Mouse (Mus musculus) 416B (cell line): ENCODE data around the gene Spa17.

Experiments used
- DNase-seq: peaks from one replicate; pipeline ENCODE4 v3.0.0; 2011; ENCODE audit warnings: low read depth

Gene Spa17

GRCm38 (mm10) chr9:37613182-37613910 is at the start of gene Spa17:
Spa17 (minus strand) TSS chr9:37613722.
- DNase-seq: peak; percentile 97

DNA sequence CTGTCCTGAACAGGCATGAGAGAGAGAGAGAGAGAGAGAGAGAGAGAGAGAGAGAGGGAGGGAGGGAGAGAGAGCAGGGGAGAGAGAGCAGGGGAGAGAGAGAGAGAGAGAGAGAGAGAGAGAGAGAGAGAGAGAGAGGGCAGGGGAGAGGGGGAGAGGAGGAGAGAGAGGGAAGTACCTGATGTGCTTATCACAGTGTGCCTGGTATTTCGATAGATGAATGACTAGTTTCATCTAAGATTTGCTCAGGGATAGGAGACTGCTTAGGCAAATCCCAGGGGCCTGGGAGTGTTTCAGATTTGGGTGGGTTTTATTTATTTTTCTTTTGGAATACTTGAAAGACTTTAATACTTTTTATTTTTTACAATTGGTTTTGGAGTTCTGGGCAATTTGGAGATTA is 49.7 kb upstream of the Spa17 start:
- DNase-seq: no peak

DNA sequence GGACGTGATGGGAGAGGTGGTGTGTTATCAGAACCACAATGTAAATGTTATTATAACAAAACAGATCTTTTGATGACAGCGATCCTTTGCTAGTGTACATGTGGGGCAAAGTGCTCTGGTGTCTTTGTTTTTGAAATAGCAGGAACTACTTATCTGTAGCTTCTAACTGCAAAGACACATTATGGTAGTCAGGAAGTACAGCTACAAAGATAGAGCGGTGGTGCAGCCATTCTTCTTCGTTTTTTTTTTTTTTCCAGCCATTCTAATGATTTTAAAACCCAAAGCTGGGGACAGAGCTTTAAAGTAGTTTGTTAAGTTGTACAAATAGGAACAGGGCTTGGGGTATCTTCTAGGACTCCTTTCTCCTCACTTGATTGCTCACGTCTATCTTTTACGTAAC is 45.9 kb upstream of the Spa17 start:
- DNase-seq: no peak

- peak; percentile 92 for DNase-seq
Measured at GRCm38 (mm10) chr9:37656931-37657481, 43.5 kb upstream of the Spa17 start, which contains the start of gene Tbrg1. Tbrg1 (minus strand) TSS chr9:37657312.

GRCm38 (mm10) chr9:37656439-37656881 is 42.9 kb upstream of the Spa17 start:
- DNase-seq: peak; percentile 58

- DNase-seq: peak; percentile 50
Measured at GRCm38 (mm10) chr9:37655961-37656360, 42.4 kb upstream of the Spa17 start.

DNA sequence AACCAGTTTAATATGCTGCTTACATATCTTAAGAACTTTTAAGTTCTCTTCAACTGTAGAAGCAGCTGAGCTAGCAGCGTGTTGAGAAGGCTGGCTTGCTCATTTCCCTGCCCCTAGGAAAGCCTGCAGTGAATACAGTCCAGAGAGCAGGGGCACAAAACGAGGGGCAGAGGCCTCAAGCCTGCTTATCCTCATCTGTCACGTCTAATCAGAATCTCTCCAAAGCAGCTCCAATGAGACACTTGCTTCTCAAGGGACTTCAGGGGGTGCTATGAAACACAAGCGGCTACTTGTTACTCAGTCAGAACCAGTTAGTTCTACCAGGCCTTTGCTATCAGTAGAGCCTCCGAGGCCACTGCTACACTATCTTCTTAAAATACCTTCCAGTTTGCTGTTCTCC is 40.3 kb upstream of the Spa17 start:
- no peak for DNase-seq

DNA sequence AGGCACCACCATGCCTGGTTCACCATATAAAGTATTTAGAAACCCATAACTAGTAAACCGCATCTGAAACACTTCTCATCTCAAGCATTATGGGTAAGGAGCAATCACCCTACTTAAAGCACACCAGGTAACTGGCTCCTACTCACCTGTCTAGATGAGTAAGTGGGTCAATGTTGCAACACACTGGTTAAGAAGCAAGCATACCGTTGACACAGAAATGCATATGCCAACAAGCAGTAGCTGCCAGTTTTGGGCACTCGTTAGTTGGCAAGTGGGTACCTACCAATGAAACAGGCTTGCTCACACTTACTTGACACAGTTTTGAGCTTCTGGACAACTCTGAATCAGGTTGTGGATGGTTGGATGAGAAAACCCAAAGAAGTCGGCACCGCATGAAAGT is 37.1 kb upstream of the Spa17 start:
- DNase-seq: no peak

DNA sequence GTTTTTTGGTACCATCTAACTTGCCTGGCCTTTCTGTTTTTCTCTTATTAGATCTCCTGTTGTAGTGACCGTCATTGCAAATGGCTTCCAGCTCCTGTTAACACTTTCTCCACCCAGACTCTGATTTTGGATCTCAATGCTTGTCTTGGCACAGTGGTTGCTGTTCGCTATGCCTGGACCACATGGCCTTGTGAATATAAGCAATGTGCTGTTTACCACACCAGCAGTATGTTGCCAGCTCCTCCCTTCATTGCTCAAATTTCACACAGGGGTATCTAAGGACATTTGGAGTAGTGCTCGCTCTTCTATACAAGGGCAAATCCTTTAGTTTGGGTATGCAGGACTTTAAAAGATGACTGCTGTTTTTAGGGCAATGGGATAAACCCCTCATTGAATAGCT is 32.7 kb upstream of the Spa17 start:
- no peak for DNase-seq

DNA sequence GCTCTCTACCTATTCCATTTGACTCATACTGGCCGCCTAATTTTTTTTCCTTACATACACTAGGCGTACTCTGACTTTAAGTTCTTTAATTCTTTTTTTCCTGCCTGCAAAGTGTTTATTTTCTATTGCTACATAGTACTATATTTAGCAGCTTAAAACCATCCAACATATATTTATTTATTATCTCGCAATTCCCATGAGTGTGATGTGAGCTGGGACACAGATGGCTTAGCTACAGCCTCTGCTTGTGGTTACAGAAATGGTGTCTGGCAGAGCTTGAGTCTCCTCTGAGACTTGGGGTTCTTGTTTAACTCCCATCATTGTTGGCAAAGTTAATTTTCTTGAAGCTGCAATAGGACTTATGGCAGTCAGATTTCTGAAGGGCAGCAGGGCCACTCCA is 25.2 kb upstream of the Spa17 start:
- no peak for DNase-seq

DNA sequence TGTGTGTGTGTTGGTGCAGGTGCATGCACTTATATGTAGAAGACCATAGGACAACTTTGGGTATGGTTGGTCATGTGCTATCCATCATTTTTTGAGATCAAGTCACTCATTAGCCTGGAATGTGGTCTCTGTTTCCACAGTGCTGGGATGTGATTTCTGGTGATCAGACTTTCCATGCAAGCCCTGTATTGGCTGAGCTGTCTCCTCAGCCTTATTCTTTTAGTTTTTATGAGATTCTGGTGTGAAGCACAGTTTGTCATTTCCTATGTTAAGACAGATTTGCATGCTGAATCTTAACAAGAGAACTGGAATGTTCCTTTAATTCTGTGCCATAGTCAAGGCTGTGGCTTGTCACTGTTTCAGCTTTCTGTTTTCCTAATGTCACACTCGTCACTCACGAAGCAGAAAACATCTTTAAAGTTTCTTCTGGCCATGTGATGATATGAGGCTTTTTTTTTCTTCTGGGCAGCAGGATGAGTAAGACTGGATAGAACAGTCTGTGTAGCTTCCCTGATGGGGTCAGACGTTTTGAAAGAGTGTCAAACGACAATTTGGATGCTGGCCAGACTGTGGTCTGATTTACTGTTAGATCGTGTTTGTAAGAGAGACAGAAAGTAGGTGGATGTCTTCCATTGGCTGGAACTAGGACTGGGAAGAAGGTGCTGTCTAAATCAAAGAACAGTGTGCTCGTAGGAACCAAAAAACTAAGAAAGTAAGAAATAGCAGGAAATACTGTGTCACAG is 23.4 kb upstream of the Spa17 start:
- peak; percentile 89 for DNase-seq

DNA sequence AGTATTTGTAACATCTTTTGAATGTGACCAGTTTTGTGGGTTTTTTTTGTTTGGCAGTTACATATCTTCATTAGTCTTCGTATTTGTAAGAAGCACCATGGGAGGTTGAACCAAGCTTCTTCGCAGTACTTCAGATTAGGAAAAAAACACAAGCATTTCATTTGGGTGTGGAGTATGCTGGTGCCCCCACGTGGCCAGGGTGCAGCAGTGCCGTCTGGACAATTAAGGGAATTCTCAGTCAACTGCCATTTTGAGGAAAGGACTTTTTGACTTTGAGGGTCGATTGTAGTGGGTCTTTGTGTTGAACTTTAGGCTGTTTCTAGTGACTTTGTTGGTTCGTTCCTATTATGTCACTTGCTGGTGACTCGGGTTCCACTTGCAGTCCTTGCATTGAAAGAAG is 22.8 kb upstream of the Spa17 start:
- peak; percentile 79 for DNase-seq

DNA sequence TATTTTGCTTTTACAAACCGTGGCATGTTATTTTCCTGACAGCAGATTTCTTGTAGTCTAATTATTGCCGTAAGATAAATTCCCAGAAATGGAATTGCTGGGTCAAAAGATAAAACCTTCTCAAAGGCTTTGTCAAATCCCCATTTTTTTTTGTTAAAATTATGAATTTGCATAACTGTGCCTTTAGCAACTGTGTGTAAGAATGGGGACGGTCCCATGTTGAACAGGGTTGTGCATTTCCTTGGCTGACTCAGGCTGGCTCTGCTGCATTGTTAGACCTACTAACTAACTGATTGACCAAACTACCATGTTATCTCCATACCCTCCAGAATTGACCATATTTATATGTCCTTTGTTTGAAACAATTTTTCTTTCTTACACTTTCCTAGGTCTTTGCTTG is 20.7 kb upstream of the Spa17 start:
- no peak for DNase-seq

DNA sequence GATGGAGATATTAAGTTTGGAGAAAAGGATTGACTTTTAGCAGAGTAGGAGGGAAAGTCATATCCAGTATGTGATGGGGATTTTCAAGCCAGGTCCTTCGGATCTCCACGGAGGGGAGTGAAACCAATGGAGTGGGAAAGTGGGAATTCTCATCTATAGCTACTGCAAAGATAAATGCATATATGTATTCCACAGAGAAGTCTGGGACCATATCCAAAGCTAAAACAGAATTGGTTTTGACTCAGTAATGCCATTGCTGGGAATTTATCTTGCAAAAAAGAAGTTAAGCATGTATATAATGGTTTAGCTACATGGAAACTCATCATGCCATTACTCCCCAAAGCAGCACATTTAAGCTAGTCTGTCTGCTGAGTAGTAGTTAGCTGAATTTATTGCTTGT is 18.8 kb upstream of the Spa17 start:
- no peak for DNase-seq

DNA sequence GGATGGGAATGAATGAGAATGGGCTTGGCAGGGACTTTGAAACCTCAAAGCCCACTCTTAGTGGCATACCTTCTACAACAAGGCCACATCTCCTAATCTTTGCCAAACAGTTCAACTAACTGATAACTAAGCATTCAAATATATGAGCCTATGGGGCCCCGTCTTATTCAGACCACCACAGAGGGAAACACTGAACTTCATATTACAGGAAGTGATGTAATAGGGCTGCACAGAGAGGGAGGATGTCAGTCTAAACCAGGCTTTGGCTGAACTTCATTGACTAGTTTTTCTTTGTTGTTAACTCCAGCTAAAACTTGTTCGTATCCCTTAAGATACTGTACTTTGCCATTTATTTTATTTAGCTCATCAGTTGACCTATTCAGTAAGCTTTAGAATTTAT is 16.4 kb upstream of the Spa17 start:
- peak; percentile 62 for DNase-seq

DNA sequence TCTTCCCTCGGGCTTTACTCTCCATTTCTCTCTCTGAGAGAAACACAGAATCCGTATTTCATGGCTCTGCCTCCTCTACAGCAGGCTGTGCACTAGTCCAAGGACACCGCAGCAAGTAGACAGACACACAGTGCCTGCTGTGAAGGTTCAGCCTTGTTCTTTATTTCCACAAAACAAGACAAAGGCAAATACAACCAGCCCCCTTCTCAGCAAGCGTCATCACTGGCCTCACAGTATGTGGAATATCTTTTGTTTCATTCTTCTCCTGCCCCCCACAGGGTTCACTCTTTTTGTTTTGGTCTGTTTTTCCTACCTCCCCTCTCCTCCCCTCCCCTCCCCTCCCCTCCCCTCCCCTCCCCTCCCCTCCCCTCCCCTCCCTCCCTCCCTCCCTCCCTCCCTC is 15.1 kb upstream of the Spa17 start:
- no peak for DNase-seq

DNA sequence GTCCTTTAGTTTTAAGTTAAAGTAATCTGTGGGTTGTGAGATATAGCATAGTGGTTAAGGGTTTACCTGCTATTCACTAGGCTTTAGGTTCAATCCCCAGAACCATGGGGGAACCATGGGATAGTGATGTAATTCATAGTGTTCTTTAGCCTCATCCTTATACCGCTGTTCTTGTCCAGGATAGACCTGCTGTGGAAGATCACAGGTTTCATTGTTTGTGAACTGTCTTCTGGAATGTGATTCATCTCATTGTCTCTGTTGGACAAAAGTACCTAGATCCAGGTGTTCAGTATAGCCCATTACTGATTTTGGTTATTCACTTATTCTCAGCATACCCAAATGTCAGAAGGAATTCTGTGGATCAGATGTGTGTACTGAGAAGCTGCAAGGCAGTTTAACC is 13.7 kb upstream of the Spa17 start:
- DNase-seq: no peak

DNA sequence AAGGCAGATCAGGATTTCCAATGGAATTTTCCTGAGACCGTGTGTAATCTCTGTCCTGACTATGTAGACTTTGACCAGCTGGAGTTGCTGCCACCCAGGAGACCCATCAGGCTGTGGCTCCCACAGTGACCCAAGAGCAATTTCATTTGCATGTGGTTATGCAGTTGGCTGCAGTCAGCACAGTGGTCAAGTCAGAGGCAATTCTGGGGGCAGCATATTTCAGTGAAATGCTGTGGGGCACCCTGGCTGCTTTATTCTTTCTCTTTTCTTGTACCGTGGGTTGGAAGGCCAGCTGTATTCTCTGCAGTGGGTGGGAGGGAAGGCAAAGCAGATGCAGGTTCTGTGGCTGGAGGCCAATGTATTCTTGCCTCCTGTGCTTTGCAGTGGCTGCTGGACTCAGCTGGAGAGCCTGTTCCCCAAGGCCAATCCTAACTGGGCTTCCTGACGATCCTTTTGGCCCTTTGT is 12.6 kb upstream of the Spa17 start:
- no peak for DNase-seq

- DNase-seq: no peak
Measured at GRCm38 (mm10) chr9:37625641-37626040, 12.1 kb upstream of the Spa17 start.

DNA sequence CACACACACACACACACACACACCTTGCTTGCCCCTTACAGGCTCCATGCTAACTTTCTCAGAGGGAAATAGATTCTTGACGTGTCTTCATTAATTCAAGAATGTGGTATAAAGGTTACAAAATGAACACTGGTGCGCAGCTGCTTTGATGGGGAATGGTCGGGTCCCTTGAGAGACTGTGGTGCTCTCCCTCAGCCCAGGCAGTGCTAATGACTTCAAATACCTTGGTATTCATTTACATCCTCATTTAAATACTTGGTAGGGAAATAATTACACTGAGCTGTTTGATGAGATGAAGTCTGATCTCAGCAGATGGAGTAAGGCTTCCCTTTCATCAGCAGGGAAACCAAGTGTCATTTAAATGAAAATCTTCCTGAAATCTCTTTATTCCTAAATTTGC is 11.6 kb upstream of the Spa17 start:
- no peak for DNase-seq

DNA sequence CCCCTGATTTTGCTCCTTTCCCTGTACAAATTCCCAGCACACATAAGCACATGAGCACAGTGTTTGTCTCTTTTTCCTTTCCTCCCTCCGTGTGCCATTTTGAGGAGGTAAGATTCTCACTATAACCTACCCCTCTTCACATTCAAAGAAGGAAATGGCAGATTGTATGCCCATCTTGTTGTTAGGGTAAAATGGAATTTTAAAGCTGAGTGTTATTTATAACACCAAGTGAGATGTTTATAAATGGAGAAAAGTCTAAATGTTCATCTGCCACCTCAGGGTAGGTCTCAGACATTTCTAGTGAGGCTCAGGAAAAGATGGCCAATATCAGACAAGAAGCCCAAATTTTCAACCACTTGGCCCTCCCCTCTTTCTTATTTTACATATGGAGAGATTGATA is 11.0 kb upstream of the Spa17 start:
- no peak for DNase-seq

DNA sequence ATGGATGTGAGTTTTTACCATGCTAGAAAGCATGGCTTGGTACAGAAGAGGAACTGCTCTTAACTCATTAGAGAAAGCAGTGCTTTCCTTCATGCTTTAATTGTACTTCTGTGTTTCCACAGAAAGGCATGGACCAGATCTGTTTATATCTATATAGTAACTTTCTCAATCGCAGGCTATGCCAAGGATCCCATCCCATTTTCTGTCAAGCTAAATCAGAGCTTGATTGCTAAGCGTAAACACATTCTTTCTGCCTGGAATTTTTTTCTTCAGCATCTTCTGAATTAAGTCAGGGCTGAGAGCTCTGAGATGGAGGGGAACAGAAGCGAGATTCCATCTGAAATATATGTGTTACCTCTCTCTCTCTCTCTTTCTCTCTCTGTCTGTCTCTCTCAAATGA is 10.5 kb upstream of the Spa17 start:
- DNase-seq: no peak

GRCm38 (mm10) chr9:37621290-37621689 is 7.8 kb upstream of the Spa17 start:
- DNase-seq: no peak
